Comparison of ENCODE assay signal across 15 mouse cellular contexts in genomic region chr5:125277313-125277712, GRCm38 (mm10).
"Had no signal": no experiment of that assay in that cellular context is flagged by ENCODE, and none has a peak within 500 bp of the region (broad histone marks: within the 10 kb centered on the region; RNA-seq: fewer than 3 reads in every experiment).

No protein-coding gene starts in this region.

- H3K4me3 ChIP-seq: kidney, embryonic 15.5 days; limb, embryonic 12.5 days; limb, embryonic 15.5 days had no signal

- DNase-seq: kidney, postnatal 14 days; kidney, postnatal 4 days; left cerebral cortex, postnatal 4 days; liver, postnatal 0 days; lung, embryonic 14.5 days; midbrain, embryonic 14.5 days; right cerebral cortex, postnatal 4 days; thymus, postnatal 36 days had no signal

- ATAC-seq: liver, postnatal 0 days; lung, postnatal 0 days had no signal

- H3K27ac ChIP-seq: kidney, embryonic 15.5 days; limb, embryonic 12.5 days; limb, embryonic 15.5 days; liver, embryonic 14.5 days; macrophage; stomach, postnatal 0 days had no signal
